Mouse (Mus musculus): ENCODE measurements around the gene Rnf220. TPM values are rescaled to one million over a fixed set of nuclear protein-coding genes. Genes with fewer than 3 reads are reported as not detected.

Gene Rnf220
- polyA plus RNA-seq, 1 experiment from 2014 or later: 34.1 TPM

DNA sequence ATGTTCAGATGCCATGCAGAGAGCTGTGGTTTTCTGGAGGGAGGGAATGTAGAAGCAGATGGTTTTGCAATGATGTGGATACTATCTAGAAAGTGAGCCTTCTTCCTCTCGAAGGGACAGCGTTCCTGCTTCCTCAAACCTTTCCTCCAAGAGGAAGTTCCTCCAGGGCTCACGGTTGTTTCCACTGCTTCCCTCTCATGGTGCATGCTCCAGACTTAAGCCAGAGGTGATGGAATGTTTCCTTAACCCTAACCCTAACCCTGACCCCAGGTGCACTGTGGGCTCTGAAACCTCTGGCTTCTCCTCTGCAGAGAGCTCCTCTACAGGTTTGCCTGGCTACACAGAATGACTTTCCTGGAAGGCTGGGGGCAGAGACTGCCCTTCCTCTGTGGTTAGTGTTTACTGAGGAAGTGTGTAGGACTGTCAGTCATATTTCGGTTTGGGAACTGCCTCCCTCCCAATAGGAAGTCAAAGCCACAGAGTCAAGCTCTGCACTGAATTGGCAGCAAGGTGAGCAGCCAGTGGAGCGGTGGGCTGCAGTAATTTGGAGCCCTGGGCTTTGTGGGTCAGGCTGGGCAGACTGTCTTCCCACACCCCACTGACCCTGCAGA is 242.7 kb downstream of the Rnf220 start:
- Histone ChIP-seq H3K4me1 (replicated peaks) (peaks cover 32% of the 10 kb centered on the region), H3K27ac (peak overlapping the region; percentile 86; the same call in 1 of the 2 replicates), H3K4me2 (no peak overlapping the region), H3K4me3 (no peak overlapping the region), H3K9ac (no peak overlapping the region), H3K36me3 (no peaks in the 10 kb centered on the region), H3K9me3 (replicated peaks) (no peaks in the 10 kb centered on the region), H3K27me3 (no peaks in the 10 kb centered on the region)
- no peak for ATAC-seq (replicated peaks; ENCODE audit: insufficient number of reproducible peaks, insufficient read depth, low FRiP score, low read depth)
- 52% methylated on average over 5 of the region's 5 CpGs for WGBS

DNA sequence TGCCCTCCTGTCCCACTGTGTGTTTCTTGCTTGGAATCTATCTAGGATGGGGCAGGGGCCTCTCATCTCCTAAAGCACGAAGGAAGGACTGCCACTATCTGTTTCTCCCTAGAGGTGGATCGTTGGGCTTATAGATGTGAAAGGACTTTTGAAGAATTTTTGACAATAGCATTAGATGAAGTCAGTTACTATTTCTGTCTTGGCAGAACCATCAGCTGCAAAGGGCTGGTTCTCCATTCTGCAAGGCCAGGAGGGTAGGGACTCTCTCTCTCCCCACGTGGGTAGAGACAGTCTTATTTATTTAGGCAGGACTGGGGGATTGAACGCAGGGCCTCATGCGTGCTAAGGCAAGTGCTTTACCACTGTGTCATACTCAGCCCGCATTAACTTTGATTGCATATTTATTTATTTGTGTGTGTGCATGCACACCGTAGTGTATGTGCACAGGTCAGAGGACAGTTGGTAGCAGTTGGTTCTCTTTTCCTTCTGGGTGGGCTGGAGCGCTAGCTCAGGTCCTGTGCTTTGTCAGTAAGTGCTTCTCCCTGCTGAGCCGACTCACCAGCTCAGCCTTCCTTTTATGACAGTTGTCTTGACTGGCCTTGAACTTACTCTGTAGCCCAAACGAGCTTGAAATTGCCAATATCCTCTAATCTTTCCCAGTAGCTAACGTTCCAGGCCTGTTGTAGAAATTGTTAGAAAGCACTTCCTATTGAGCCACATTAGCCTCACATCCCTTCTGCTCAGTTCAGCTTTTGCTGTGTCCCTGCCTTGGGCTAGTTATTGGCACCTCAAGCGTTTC is 243.4 kb downstream of the Rnf220 start:
- H3K27ac ChIP-seq: peak overlapping the region; percentile 86

DNA sequence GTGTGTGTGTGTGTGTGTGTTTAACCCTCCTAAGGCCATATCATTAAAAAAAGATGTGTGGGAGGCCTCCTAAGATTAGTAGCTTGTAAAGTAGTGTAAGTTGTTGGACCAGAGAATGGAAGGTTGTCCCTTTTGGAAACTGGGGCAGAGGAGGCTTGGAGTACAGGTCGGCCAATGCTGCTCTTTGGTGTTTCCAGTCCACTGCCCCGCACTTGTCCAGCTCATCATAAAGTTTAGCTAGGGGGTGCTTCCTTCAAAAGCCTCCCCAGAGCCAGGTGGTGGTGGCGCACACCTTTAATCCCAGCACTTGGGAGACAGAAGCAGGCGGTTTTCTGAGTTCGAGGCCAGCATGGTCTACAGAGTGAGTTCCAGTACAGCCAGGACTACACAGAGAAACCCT is 244.1 kb downstream of the Rnf220 start:
- Histone ChIP-seq H3K4me1 (replicated peaks) (peaks cover 32% of the 10 kb centered on the region), H3K27ac (peak overlapping the region; percentile 86), H3K36me3 (no peaks in the 10 kb centered on the region), H3K27me3 (no peaks in the 10 kb centered on the region), H3K4me2 (peak overlapping the region; percentile 68), H3K9ac (peak overlapping the region; percentile 68; the same call in 1 of the 2 replicates), H3K4me3 (peak overlapping the region; percentile 71), H3K9me3 (replicated peaks) (no peaks in the 10 kb centered on the region)
- ATAC-seq (replicated peaks; ENCODE audit: insufficient number of reproducible peaks, insufficient read depth, low FRiP score, low read depth): no peak
- WGBS: 83% methylated on average over 5 of the region's 5 CpGs

More for the DNA sequence above, 243.4 kb downstream of the Rnf220 start:
- Histone ChIP-seq H3K9ac (peak overlapping the region; percentile 68; the same call in 1 of the 2 replicates), H3K4me3 (peak overlapping the region; percentile 71), H3K9me3 (replicated peaks) (no peaks in the 10 kb centered on the region), H3K4me2 (peak overlapping the region; percentile 68), H3K36me3 (no peaks in the 10 kb centered on the region), H3K27me3 (no peaks in the 10 kb centered on the region), H3K4me1 (replicated peaks) (peaks cover 32% of the 10 kb centered on the region)
- WGBS: 43% methylated on average over 12 of the region's 12 CpGs
- ATAC-seq (replicated peaks; ENCODE audit: insufficient number of reproducible peaks, insufficient read depth, low FRiP score, low read depth): no peak

DNA sequence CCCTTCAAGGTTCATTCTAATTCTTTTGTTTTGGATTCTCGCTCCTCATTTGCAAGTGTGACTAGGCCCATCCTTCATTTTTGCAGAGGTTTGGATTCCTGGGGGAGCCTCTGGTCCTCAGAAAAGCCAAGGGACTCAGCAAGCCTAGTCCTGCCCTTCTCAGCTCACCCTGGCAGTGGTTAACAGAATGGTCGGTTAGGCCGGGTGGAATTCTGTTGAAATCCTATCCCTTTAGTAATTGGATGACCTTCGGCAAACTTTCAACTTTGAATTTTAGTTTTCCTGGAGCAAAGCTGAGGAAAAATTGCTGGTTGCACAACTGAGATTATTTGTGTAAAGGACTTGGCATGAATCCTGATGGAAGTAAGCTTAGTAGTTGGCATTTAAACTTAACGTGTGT is 244.5 kb downstream of the Rnf220 start:
- no peaks in the 10 kb centered on the region for H3K9me3 ChIP-seq (replicated peaks)
- H3K27me3 ChIP-seq: no peaks in the 10 kb centered on the region
- ATAC-seq (replicated peaks; ENCODE audit: insufficient number of reproducible peaks, insufficient read depth, low FRiP score, low read depth): peak; percentile 11; the same call in 1 of the 2 replicates
- H3K27ac ChIP-seq: peak overlapping the region; percentile 86
- 27% methylated on average over 5 of the region's 5 CpGs for WGBS
- peak overlapping the region; percentile 68 for H3K9ac ChIP-seq
- peaks cover 32% of the 10 kb centered on the region for H3K4me1 ChIP-seq (replicated peaks)
- peak overlapping the region; percentile 71 for H3K4me3 ChIP-seq
- H3K4me2 ChIP-seq: peak overlapping the region; percentile 68
- H3K36me3 ChIP-seq: no peaks in the 10 kb centered on the region

DNA sequence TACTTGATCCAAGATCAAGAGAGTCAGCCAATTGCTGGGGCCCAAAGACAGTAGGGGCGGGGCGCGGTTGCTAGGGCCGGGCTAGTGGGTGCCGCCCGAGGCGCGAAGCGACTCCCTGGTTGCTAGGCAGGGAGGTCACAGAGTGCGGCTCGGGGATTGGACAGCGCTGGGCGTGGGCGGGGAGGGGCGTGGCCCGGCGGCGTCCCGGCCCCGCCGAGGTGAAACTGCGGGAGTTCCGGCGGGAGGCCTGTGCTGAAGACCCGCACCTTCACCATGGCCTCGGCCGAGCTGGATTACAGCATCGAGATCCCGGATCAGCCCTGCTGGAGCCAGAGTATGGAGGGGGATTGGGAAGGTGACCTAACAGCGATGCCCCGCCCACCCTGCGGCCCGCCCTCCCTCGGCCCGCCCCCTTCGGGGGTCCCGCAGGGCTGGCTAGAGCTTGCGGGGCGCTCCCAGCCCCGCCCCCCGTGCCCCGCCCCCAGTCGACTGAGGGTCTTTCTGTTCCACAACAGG is 245.0 kb downstream of the Rnf220 start, which contains the start of the genes Tmem53 and Armh1:
Gene Tmem53 (plus strand): TSS at position 151 of the 516 bp plus-strand sequence.
Gene Armh1 (minus strand): TSS at position 325 of the 516 bp plus-strand sequence.
- Histone ChIP-seq H3K4me3 (peak within 1 kb of the TSS; percentile 71), H3K27me3 (no peaks in the 10 kb centered on the region), H3K9me3 (replicated peaks) (no peaks in the 10 kb centered on the region), H3K27ac (peak within 1 kb of the TSS; percentile 86), H3K4me1 (replicated peaks) (peaks cover 32% of the 10 kb centered on the region), H3K36me3 (no peaks in the 10 kb centered on the region), H3K4me2 (peak within 1 kb of the TSS; percentile 68), H3K9ac (peak within 1 kb of the TSS; percentile 68)
- ATAC-seq (replicated peaks; ENCODE audit: insufficient number of reproducible peaks, insufficient read depth, low FRiP score, low read depth): peak; percentile 99
- WGBS: under 1% methylated on average over 43 of the region's 43 CpGs

DNA sequence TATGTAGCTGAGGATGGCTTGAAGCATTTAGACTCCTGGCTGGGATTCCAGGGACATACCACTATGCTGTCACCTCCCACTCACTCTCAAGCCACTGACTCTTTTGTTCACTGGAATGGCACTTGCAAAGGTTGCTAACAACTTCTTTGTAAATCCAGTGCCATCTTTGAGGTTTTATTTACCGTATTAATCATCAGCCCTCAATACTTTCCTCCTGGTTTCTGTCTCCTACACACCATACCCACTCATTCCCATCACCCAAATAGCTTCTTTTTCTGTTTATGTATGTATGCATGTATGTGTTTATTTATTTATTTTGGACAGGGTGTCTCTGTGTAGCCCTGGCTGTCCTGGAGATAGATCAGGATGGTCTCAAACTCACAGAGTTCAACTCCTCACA is 245.9 kb downstream of the Rnf220 start:
- no peak overlapping the region for H3K9ac ChIP-seq
- no peak overlapping the region for H3K27ac ChIP-seq
- H3K4me1 ChIP-seq (replicated peaks): peaks cover 30% of the 10 kb centered on the region
- WGBS: 63% methylated on average over 1 of the region's 1 CpGs
- H3K27me3 ChIP-seq: no peaks in the 10 kb centered on the region
- ATAC-seq (replicated peaks; ENCODE audit: insufficient number of reproducible peaks, insufficient read depth, low FRiP score, low read depth): no peak
- H3K36me3 ChIP-seq: no peaks in the 10 kb centered on the region
- no peaks in the 10 kb centered on the region for H3K9me3 ChIP-seq (replicated peaks)
- H3K4me3 ChIP-seq: peak overlapping the region; percentile 71; the same call in 1 of the 2 replicates
- H3K4me2 ChIP-seq: peak overlapping the region; percentile 68

DNA sequence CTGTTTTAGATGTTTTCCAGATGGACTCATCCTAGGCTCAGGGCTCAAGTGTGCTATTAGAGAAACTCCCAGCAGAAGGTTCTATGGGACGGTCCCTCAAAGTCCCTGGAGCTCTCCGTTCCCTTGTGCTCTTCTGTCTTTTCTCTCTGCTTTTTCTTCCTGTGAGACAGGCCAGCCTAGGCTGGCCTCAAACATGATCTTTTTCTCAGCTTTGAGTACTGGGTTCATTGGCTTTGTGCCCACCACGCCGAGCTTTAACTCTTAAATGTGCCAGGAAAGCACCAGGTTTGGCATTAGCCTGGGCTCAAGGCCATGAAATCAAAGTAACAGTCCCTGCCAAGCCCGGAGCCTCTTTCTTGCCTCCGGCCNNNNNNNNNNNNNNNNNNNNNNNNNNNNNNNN is 256.0 kb downstream of the Rnf220 start:
- WGBS: 72% methylated on average over 6 of the region's 6 CpGs
- Histone ChIP-seq H3K4me1 (replicated peaks) (no peaks in the 10 kb centered on the region), H3K9ac (no peak overlapping the region), H3K4me2 (no peak overlapping the region), H3K9me3 (replicated peaks) (no peaks in the 10 kb centered on the region), H3K27ac (no peak overlapping the region), H3K4me3 (no peak overlapping the region), H3K36me3 (no peaks in the 10 kb centered on the region), H3K27me3 (no peaks in the 10 kb centered on the region)
- ATAC-seq (replicated peaks; ENCODE audit: insufficient number of reproducible peaks, insufficient read depth, low FRiP score, low read depth): no peak

DNA sequence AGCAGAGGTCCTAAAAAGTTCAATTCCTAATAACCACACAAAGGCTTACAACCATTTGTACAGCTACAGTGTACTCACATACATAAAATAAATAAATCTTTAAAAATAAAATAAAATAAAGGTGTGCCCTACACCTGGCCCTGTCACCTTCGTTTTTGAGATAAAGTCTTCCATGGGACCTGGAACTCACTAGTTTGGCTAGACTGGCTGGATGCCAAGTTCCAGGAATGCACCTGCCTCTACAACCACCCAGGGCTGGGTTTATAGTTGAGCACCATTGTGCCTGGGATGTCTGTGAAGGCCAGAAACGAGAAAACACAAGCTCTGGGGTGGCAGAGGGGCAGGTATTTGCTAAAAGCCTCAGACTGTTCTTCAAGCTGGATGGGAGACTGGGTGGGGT is 257.7 kb downstream of the Rnf220 start:
- no peak overlapping the region for H3K27ac ChIP-seq
- ATAC-seq (replicated peaks; ENCODE audit: insufficient number of reproducible peaks, insufficient read depth, low FRiP score, low read depth): no peak
- 42% methylated on average over 2 of the region's 2 CpGs for WGBS

DNA sequence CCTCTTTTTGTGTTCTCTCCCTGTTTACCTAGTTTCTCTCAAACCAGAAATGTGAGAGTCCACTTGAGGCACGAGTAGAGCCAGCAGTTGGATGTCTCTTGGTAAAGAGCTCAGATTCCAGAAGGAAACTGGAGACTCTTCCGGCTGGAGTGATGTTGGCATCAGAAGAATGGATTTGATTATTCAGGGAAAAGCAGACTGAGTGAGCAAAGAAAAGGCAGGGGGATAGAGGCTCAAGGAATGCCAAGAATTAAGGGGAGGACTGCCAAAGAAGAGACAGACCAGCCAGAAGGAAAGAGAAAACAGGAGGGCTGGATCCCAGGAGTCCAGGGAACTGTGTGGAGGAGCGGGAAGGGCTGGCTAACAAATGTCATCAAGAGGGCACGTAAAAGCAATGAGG is 261.0 kb downstream of the Rnf220 start:
- H3K27me3 ChIP-seq: no peaks in the 10 kb centered on the region
- ATAC-seq (replicated peaks; ENCODE audit: insufficient number of reproducible peaks, insufficient read depth, low FRiP score, low read depth): no peak
- no peak overlapping the region for H3K9ac ChIP-seq
- no peaks in the 10 kb centered on the region for H3K9me3 ChIP-seq (replicated peaks)
- no peaks in the 10 kb centered on the region for H3K4me1 ChIP-seq (replicated peaks)
- no peak overlapping the region for H3K27ac ChIP-seq
- no peaks in the 10 kb centered on the region for H3K36me3 ChIP-seq
- H3K4me2 ChIP-seq: no peak overlapping the region
- no peak overlapping the region for H3K4me3 ChIP-seq
- 49% methylated on average over 4 of the region's 4 CpGs for WGBS

More for the DNA sequence above, 257.7 kb downstream of the Rnf220 start:
- no peaks in the 10 kb centered on the region for H3K36me3 ChIP-seq
- no peak overlapping the region for H3K4me2 ChIP-seq
- H3K9ac ChIP-seq: no peak overlapping the region
- no peaks in the 10 kb centered on the region for H3K9me3 ChIP-seq (replicated peaks)
- H3K4me1 ChIP-seq (replicated peaks): no peaks in the 10 kb centered on the region
- no peak overlapping the region for H3K4me3 ChIP-seq
- H3K27me3 ChIP-seq: no peaks in the 10 kb centered on the region

DNA sequence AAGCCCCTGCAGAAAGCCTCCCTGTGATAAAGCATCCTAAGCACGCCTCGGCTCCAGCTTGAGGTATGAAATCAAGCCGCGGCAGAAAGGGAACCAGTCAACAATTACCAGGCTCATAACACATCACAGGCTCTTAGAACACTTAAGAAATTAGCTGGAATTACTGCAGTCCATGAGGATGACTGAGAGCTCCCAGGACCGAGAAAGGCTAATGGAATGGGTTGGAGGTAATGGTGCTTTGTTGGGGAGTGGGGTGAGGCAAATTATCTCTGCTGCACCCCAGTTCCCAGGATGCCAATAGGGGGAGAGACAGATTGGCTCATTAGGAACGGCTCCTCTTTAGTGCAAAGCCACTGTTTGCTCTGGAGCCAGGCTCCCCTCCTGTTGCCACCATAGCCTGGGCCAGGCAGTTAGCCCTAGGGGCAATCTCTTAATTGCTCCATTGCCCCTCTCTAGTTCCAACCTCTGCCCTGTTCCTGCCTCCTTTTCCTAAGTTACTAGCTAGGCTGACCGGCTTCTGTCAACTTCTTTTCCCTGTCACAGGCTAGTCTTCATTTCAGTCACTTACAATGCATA is 262.6 kb downstream of the Rnf220 start:
- Histone ChIP-seq H3K36me3 (no peaks in the 10 kb centered on the region), H3K4me2 (no peak overlapping the region), H3K9me3 (replicated peaks) (no peaks in the 10 kb centered on the region), H3K27ac (no peak overlapping the region), H3K4me3 (no peak overlapping the region), H3K9ac (no peak overlapping the region), H3K4me1 (replicated peaks) (peaks cover 5% of the 10 kb centered on the region; the same call in 1 of the 2 replicates), H3K27me3 (0 out of 2 replicates have a peak, but pooled peaks cover 3% of the 10 kb centered on the region)
- 69% methylated on average over 7 of the region's 7 CpGs for WGBS
- ATAC-seq (replicated peaks; ENCODE audit: insufficient number of reproducible peaks, insufficient read depth, low FRiP score, low read depth): no peak

DNA sequence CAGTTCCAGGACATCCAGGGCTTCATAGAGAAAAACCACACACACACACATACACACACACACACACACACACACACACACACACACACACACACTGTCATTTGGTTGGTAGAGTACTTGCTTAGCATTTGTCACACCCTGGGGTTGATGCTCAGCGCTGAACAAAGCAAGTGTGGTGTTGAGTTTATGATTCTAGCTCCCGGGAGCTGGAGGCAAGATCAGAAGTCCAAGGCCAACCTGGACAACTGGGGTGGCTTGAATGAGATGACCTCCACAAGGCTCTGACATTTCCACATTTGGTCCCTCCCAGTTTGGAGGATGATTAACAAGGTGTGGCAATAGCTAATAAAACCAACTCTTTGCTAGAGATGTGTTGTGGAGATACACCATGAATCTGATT is 265.6 kb downstream of the Rnf220 start:
- 96% methylated on average over 2 of the region's 2 CpGs for WGBS
- Histone ChIP-seq H3K27me3 (0 out of 2 replicates have a peak, but pooled peaks cover 3% of the 10 kb centered on the region), H3K9me3 (replicated peaks) (no peaks in the 10 kb centered on the region), H3K4me3 (no peak overlapping the region), H3K36me3 (no peaks in the 10 kb centered on the region), H3K4me1 (replicated peaks) (peaks cover 5% of the 10 kb centered on the region; the same call in 1 of the 2 replicates), H3K4me2 (no peak overlapping the region), H3K27ac (no peak overlapping the region), H3K9ac (no peak overlapping the region)
- no peak for ATAC-seq (replicated peaks; ENCODE audit: insufficient number of reproducible peaks, insufficient read depth, low FRiP score, low read depth)

All from heart, embryonic 15.5 days (tissue).